Mouse (Mus musculus) forebrain, embryonic 11.5 days (tissue): ENCODE results near the gene Gm20388. TPM values are rescaled to one million over a fixed set of nuclear protein-coding genes. Genes with fewer than 3 reads are reported as not detected.

Experiments used
- ATAC-seq: fragments of 200-750 bp; cut with Nextera tagmentation; replicated peaks from 2 replicates; pipeline ENCODE4 v1.8.0; 2017; ENCODE audit warnings: moderate TSS enrichment; ENCODE audit not compliant: low FRiP score
- DNase-seq: peaks from one replicate; pipeline ENCODE4 v3.0.0-alpha.2; 2017; ENCODE audit warnings: low spot score
- H3K27ac ChIP-seq: fragments of 300-500 bp; sonication (generic); 2 replicates; pipeline ENCODE4 v1.5.1; 2014; ENCODE audit warnings: low read depth, low read length
- H3K27me3 ChIP-seq: fragments of 300-500 bp; sonication (generic); 2 replicates; pipeline ENCODE4 v1.6.1; 2014; ENCODE audit warnings: mild to moderate bottlenecking, low read length, mixed read lengths; ENCODE audit not compliant: control insufficient read depth, insufficient read depth
- H3K36me3 ChIP-seq: fragments of 300-500 bp; sonication (generic); 2 replicates; pipeline ENCODE4 v1.6.1; 2014; ENCODE audit warnings: mild to moderate bottlenecking, low read length, moderate library complexity, mixed read lengths; ENCODE audit not compliant: control insufficient read depth, insufficient read depth
- H3K4me1 ChIP-seq: fragments of 300-500 bp; sonication (generic); replicated peaks from 2 replicates; pipeline ENCODE4 v1.6.1; 2014; ENCODE audit warnings: low read length, mixed read lengths; ENCODE audit not compliant: control insufficient read depth, insufficient read depth
- H3K4me2 ChIP-seq: fragments of 300-500 bp; sonication (generic); 2 replicates; pipeline ENCODE4 v1.6.1; 2014; ENCODE audit warnings: low read depth, mild to moderate bottlenecking, low read length, moderate library complexity, mixed read lengths; ENCODE audit not compliant: severe bottlenecking
- H3K4me3 ChIP-seq: fragments of 300-500 bp; sonication (generic); 2 replicates; pipeline ENCODE4 v1.5.1; 2014; ENCODE audit warnings: low read depth, low read length
- H3K9ac ChIP-seq: fragments of 300-500 bp; sonication (generic); 2 replicates; pipeline ENCODE4 v1.6.1; 2014; ENCODE audit warnings: low read length
- H3K9me3 ChIP-seq: fragments of 300-500 bp; sonication (generic); 2 replicates; pipeline ENCODE4 v1.6.1; 2016; ENCODE audit warnings: low read length, mixed read lengths; ENCODE audit not compliant: control insufficient read depth
- WGBS: fragments of 180-500 bp; shearing (Covaris S2); extraction: QIAGEN DNeasy Blood & Tissue Kit; methylation state at CpG from one replicate; pipeline ENCODE4 v1.1.7; 2014; 5-methylcytosine and 5-hydroxymethylcytosine counted together
- polyA plus RNA-seq: library from polyadenylated mRNA; unstranded; fragments of >200 nt; fragmentation: Nextera tagmentation; extraction: Ambion mirVana; gene quantifications from 2 replicates; pipeline ENCODE4 v1.2.1, GENCODE M21; 2014

Gm20388 gene
- polyA plus RNA-seq, 1 experiment from 2014 or later = not detected

DNA sequence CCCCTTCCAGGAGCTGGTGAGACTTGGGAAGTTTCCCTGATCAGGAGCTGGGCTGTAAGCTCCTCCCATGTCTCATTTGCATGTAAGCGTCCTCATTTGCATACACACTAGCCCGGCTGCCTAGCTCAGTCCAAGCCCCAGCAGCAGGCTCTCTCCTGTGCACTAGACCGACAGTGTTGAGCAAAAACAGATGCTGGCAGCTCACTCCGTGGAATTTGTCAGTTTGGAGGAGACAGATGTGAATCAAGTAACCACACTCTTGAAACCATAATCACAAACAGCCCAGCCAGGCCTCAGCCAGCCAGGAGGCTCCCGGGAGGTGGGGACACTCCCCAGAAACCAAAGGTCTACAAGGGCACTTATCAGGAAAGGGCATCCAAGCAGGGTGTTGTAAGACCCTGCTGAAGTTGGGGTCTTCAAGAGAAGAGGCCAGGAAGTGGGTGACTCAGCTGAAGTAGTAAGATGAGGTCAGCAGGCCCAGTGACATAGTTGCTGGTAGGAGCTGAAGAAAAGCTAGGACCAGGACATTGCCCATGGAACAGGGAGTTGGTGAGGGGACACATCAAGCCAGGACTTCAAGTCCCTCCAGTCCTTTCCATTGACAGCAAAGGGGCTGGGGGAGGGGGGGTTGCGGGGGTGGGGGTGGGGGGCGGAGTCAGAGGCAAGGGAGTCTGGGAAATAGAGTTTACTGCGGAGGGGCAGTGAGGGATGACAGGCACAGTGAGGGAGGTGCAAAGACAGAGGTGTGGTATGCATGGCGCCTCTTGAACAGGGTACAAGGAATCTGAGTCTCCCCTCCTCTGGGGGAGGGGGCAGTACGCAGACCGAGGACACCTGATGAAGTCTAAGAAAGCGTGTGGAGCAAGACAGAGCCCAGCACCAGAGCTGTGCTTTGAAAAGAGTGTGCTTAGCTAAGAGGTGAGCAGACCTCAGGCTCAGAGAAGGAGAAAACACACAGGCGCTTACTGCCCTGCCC lies 306.5 kb downstream of the Gm20388 start:
- Histone ChIP-seq H3K4me1 (peaks cover 11% of the 10 kb centered on the region), H3K9me3 (no peaks in the 10 kb centered on the region), H3K4me3 (no peak overlapping the region), H3K36me3 (no peaks in the 10 kb centered on the region), H3K27me3 (no peaks in the 10 kb centered on the region), H3K4me2 (peak overlapping the region; percentile 21; the same call in 1 of the 2 replicates), H3K9ac (peak overlapping the region; percentile 35), H3K27ac (peak overlapping the region; percentile 57)
- DNase-seq = peak; percentile 76
- 17% methylated on average over 13 of the region's 13 CpGs for WGBS
- ATAC-seq = peak; percentile 88

DNA sequence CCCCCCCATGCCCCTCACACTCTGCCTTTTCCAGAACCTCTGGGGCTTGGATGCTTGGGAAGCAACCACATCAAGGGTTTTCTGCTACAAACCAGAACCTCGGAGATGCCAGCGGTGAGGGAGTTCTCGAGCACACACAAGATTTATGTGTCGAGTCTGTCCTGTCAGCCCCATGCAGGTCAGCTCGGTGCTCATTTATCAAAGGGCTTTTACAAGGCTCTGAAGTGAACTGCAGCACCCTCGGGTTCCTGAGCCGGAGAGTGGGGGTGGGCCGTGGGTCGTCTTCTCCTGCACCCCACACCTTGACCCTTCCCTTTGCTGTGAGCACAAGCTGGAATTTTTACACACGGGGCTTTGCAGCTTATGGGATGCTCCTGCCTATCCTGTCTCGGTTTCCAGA lies 311.9 kb downstream of the Gm20388 start:
- Histone ChIP-seq H3K9ac (no peak overlapping the region), H3K27me3 (no peaks in the 10 kb centered on the region), H3K9me3 (no peaks in the 10 kb centered on the region), H3K27ac (no peak overlapping the region), H3K4me3 (no peak overlapping the region), H3K4me2 (no peak overlapping the region), H3K36me3 (no peaks in the 10 kb centered on the region), H3K4me1 (peaks cover 30% of the 10 kb centered on the region)
- 76% methylated on average over 11 of the region's 11 CpGs for WGBS
- DNase-seq (no peak), ATAC-seq (no peak)

DNA sequence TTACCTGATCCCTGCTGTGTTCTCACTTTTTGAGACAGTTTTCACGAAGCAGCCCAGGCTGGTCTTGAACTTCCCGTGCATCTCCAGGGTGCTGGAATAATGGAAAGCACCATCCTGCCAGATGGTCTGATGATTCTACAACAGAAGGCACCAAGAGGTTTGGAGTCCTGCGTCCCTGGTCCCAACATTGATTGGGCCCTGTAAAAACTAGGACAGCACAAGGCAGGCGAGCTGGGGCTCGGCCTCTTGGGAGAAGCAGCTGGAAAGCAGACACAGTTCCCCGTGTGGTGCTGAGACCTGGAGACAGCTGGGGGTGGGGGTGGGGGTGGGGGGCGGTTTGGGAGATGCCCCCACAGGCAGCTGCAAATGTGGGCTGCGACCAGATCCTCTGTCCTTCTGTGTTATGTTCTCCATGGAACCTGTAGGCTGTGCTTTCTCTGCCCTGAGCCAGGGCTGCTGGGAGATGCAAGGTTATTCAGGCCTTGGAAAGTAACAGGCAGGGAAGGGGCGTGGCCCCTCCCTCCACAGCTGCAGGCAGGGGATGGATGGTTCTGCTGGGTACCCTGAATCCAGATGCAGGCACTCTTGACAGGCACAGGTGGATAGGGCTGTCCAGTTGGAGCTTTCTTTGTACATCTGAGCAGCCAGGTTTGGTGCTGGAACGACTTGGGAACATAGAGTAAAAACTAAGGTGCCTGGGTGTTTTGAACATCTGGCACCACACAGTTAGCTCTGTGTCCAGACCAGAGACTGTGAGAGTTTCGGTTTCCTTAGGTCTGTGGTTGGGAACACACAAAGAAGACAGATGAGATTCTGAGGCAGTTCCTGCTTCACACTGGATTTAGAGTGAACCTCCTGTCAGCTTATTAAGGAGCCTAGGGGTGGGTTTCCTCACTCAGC lies 314.1 kb downstream of the Gm20388 start:
- 47% methylated on average over 11 of the region's 11 CpGs for WGBS
- H3K27ac ChIP-seq = peak overlapping the region; percentile 9; the same call in 1 of the 2 replicates
- no peak overlapping the region for H3K4me2 ChIP-seq
- DNase-seq = no peak
- no peak overlapping the region for H3K4me3 ChIP-seq
- H3K27me3 ChIP-seq = peaks cover 6% of the 10 kb centered on the region
- H3K4me1 ChIP-seq = peaks cover 44% of the 10 kb centered on the region
- ATAC-seq = no peak
- H3K9me3 ChIP-seq = no peaks in the 10 kb centered on the region
- no peaks in the 10 kb centered on the region for H3K36me3 ChIP-seq
- H3K9ac ChIP-seq = no peak overlapping the region

DNA sequence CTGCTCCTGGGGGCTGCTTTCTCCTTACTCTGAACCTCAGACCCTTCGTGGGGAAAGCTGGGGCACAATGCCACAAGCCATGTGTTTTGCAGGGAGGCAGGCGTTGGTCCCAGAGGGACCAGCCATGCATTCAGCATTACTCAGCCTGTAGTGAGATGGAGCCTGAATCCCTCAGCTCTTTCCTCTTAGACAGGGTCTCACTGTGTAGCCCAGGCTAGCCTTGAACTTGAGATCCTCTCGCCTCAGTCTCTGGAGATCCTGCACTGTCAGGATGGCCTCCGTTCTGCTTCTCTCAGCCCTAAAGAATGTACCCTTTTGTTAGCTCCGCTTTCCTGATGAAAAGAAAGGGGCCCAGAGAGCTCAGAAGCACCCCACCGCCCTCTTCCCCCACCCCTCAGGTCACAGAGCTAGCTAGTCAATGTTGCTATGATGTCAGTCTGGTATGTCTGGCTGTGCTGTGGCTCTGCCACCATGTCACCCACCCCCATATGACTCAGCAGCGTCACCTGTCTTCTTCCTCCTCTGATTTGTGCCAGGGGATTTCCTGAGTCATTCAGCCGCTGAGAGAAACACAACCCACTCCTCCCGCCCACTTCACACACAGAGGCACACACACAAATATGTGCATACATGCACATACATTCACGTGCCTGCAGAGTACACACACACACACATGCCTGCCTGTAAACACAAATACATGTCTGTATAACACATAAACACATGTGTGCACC lies 314.9 kb downstream of the Gm20388 start:
- DNase-seq = peak; percentile 67
- H3K4me1 ChIP-seq = peaks cover 52% of the 10 kb centered on the region
- no peaks in the 10 kb centered on the region for H3K9me3 ChIP-seq
- H3K27ac ChIP-seq = peak overlapping the region; percentile 9; the same call in 1 of the 2 replicates
- peaks cover 13% of the 10 kb centered on the region for H3K27me3 ChIP-seq
- WGBS = 33% methylated on average over 10 of the region's 10 CpGs
- no peak overlapping the region for H3K4me2 ChIP-seq
- no peaks in the 10 kb centered on the region for H3K36me3 ChIP-seq
- ATAC-seq = no peak
- H3K4me3 ChIP-seq = no peak overlapping the region
- no peak overlapping the region for H3K9ac ChIP-seq

DNA sequence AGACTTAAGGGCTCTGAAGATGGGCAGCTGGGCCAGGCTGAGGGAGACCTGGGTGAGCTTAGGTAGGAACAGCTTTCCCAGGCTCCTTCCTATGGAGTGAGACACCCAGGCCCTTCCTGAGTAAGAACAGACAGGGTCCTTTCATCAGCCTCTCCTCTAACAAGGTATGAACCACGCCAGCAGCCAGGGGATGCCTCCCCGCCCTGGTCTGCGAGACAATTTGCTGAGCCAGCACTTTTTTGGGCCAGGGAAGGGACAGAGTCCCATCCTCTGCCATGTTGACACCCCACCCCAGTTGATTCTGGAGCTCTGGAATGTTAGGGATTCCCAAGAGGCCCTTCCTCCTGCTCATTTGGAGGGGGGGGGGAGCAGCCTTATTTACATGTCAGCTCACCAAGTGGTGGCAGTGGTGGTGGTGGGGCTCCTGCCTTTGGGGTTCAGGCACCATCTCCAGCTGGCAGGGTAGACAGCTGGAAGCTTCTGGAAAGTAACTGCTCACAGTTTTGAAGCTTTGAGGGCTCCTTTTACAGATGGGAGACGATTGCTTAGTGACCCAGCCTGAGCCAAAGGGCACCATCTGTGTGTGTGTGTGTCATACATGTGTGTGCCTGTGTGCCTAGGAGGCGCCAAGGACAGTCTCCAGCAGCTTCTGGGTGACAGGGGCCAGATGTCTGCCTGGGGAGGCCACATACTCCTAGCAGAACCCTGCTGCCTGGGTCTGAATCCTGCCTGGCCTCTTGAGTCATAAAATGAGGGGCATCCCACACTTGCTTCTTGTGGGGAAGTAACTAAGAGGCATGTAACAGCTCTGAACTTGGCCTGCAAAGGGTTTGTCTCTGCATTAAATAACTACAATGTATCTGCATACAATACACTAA lies 316.3 kb downstream of the Gm20388 start:
- H3K4me2 ChIP-seq = peak overlapping the region; percentile 1; the same call in 1 of the 2 replicates
- DNase-seq (no peak), ATAC-seq (no peak)
- 57% methylated on average over 5 of the region's 5 CpGs for WGBS
- no peak overlapping the region for H3K9ac ChIP-seq
- no peaks in the 10 kb centered on the region for H3K36me3 ChIP-seq
- peaks cover 65% of the 10 kb centered on the region for H3K4me1 ChIP-seq
- H3K27ac ChIP-seq = peak overlapping the region; percentile 26; the same call in 1 of the 2 replicates
- H3K4me3 ChIP-seq = no peak overlapping the region
- H3K9me3 ChIP-seq = no peaks in the 10 kb centered on the region
- peaks cover 13% of the 10 kb centered on the region for H3K27me3 ChIP-seq

DNA sequence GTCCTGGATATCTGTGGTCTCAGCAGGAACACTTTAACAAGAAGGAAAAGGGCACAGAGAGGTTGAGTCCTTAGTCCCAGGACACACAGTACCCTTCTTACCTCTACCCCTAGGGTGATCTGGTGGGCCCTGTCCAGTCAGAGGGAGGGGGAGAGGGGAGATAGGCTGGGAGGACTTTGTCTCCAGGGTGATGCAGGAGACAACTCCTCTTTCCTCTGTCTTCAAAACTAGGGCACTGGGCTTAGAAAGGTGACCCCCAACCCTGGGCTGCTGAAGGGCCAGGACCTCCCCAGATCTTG lies 316.9 kb downstream of the Gm20388 start:
- Histone ChIP-seq H3K4me1 (peaks cover 69% of the 10 kb centered on the region), H3K27me3 (peaks cover 13% of the 10 kb centered on the region), H3K4me2 (peak overlapping the region; percentile 98), H3K4me3 (peak overlapping the region; percentile 63; the same call in 1 of the 2 replicates), H3K27ac (peak overlapping the region; percentile 72; the same call in 1 of the 2 replicates), H3K9ac (peak overlapping the region; percentile 57), H3K9me3 (no peaks in the 10 kb centered on the region), H3K36me3 (no peaks in the 10 kb centered on the region)
- no peak for DNase-seq
- no peak for ATAC-seq

DNA sequence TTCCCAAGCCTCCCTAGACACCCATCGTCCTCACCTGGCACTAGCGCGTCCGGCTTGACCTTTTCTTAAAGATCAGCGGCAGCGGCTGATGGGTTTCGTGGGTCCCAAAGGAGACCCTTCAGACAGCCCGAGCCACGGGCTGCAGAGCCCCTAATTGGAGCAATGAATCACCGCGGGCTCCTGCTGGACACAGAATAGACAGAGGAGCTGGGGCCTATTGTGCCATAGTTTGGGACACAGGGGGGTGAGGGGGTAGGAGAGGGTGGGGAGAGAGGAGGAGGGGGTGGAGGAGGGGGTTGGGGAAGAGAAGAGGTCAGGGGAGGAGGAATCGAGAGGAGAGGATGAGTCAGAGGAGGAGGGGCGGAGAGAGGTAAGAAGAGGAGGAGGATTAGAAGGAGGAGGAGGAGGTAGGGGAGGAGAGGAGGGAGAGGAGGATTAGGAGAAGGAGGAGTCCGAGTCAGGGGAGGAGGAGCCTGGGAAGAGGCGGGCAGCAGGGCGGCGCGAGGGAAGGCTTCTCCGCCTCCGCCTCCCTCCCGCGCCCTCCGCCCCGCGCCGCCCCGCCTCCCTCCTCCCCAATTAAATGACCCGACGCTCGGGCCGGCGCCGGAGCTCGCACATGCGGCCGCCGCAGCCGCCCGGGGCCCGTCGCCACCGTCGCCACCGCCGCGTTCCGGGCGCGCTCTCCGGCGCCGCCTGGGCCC lies 317.4 kb downstream of the Gm20388 start, which contains the start of gene Gse1:
Gene Gse1, plus strand, starts transcription at position 566 of the 701 bp plus-strand sequence.
- Histone ChIP-seq H3K4me2 (peak within 1 kb of the TSS; percentile 98), H3K4me3 (peak within 1 kb of the TSS; percentile 63), H3K27me3 (peaks cover 13% of the 10 kb centered on the region), H3K27ac (peak within 1 kb of the TSS; percentile 72; the same call in 1 of the 2 replicates), H3K4me1 (peaks cover 72% of the 10 kb centered on the region), H3K9me3 (no peaks in the 10 kb centered on the region), H3K9ac (peak within 1 kb of the TSS; percentile 71), H3K36me3 (no peaks in the 10 kb centered on the region)
- WGBS = 0% methylated on average over 22 of the region's 52 CpGs
- DNase-seq (peak; percentile 94), ATAC-seq (peak; percentile 75)
